Mouse (Mus musculus) spleen, adult 2 months (tissue): Measurements from ENCODE around the gene BC049715. TPM values are rescaled to one million over a fixed set of nuclear protein-coding genes. Genes with fewer than 3 reads are reported as not detected.

Source experiments
- DNase-seq, 2 experiments: peaks; one replicate each; pipeline versions ENCODE4 v3.0.0 to v3.0.0-alpha.2; 2012 to 2021; ENCODE audit warnings: low spot score in 2 of 2, low read depth in 1 of 2
- H3K27ac ChIP-seq: fragments of 200-500 bp; 2 replicates; pipeline ENCODE4 v1.5.1; 2012; ENCODE audit warnings: low read length, inconsistent platforms; ENCODE audit not compliant: insufficient read depth
- H3K27me3 ChIP-seq: fragments of 200-500 bp; 2 replicates; pipeline ENCODE4 v1.6.1; 2012; ENCODE audit warnings: mild to moderate bottlenecking, moderate library complexity, low read length, inconsistent platforms; ENCODE audit not compliant: control insufficient read depth, insufficient read depth
- H3K36me3 ChIP-seq: fragments of 200-500 bp; 2 replicates; pipeline ENCODE4 v1.6.1; 2012; ENCODE audit warnings: mild to moderate bottlenecking, low read length, inconsistent platforms; ENCODE audit not compliant: control insufficient read depth, insufficient read depth
- H3K4me1 ChIP-seq: fragments of 200-500 bp; 2 replicates; pipeline ENCODE4 v1.6.1; 2011; ENCODE audit warnings: inconsistent platforms; ENCODE audit not compliant: control insufficient read depth, insufficient read depth, insufficient read length
- H3K4me3 ChIP-seq: fragments of 200-500 bp; 2 replicates; pipeline ENCODE4 v1.5.1; 2011; ENCODE audit warnings: mild to moderate bottlenecking, inconsistent platforms; ENCODE audit not compliant: insufficient read depth, insufficient read length; ENCODE audit errors: extremely low read depth
- CTCF ChIP-seq: fragments of 200-500 bp; IDR thresholded peaks from 2 replicates; pipeline ENCODE4 v1.5.1; 2011; ENCODE audit warnings: mild to moderate bottlenecking, inconsistent platforms; ENCODE audit not compliant: insufficient read depth, insufficient read length, insufficient replicate concordance; ENCODE audit errors: extremely low read depth
- POLR2A ChIP-seq: fragments of 200-500 bp; IDR thresholded peaks from 2 replicates; pipeline ENCODE4 v1.6.1; 2011; ENCODE audit warnings: low read depth, low read length, inconsistent platforms
- WGBS: fragments of 180-500 bp; shearing (Covaris S2); methylation state at CpG from one replicate; pipeline ENCODE4 v1.1.7; 2018; 5-methylcytosine and 5-hydroxymethylcytosine counted together
- polyA plus RNA-seq: library from polyadenylated mRNA; depleted of rRNA; stranded (reverse); fragments of >200 nt; gene quantifications from 2 replicates; pipeline ENCODE4 v1.2.3, GENCODE M21; 2012; rRNA removed

Gene BC049715
- polyA plus RNA-seq, 1 experiment: 0.72 TPM

DNA sequence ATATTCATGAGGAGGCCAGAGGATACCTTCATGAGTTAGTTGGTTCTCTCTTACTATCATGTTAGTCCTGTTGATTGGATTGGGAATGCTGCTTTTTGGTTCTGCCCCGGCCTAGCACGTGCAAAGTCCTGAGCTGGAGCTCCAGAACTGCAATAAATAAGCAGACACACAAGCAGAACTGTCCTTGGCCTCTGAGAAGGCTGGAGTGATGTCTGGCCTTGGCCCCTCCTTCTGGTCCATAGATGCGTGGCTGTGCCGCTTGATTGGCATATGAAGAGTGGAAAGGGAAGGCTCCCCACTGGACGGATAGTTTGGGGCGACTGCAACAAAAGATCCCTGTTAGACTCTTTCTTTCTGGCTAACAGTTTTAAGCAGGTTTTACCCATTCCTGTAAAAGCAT, 61.6 kb downstream of the BC049715 start:
- no peaks in the 10 kb centered on the region for H3K36me3 ChIP-seq
- DNase-seq: no peak
- no peak overlapping the region for H3K4me3 ChIP-seq
- no peak overlapping the region for H3K27ac ChIP-seq
- TF ChIP-seq POLR2A (no peak), CTCF (no peak)
- no peaks in the 10 kb centered on the region for H3K27me3 ChIP-seq
- 93% methylated on average over 6 of the region's 6 CpGs for WGBS
- H3K4me1 ChIP-seq: no peaks in the 10 kb centered on the region

DNA sequence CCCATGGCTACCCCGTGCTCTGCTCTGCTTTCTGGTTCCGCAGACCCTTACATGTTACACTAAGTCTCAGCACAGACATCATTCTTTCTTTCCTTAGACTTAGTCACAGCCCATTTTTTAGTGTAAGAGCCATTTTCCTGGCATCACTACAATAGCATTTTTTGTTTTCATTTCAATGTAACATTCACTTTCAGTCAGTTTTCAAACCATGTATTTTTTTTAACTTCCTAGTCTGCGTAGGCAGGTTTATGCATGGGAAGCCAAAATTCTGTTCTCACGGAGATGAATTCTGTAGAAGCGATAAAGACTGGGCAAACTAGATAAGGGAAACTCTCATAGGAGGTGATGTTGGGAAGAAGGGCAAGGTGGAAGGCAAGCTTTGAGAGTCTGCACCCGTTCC, 62.1 kb downstream of the BC049715 start:
- no peaks in the 10 kb centered on the region for H3K36me3 ChIP-seq
- 91% methylated on average over 6 of the region's 6 CpGs for WGBS

More for the DNA sequence above, 62.1 kb downstream of the BC049715 start:
- no peak for DNase-seq
- no peak overlapping the region for H3K4me3 ChIP-seq
- no peak overlapping the region for H3K27ac ChIP-seq
- H3K4me1 ChIP-seq: no peaks in the 10 kb centered on the region
- H3K27me3 ChIP-seq: no peaks in the 10 kb centered on the region
- TF ChIP-seq CTCF: no peak
- no peak for TF ChIP-seq POLR2A

Other genes starting within 250 kb of the BC049715 start
- gene Plbd1, start 165.7 kb upstream of the BC049715 start, polyA plus RNA-seq: 64.4 and 64.6 TPM in 2 replicates
- 0.05 and 0.07 TPM in 2 replicates for gene Gucy2c, start 45.9 kb upstream of the BC049715 start, polyA plus RNA-seq
- 1.2 and 3.6 TPM in 2 replicates for gene Hist4h4, start 23.2 kb upstream of the BC049715 start, polyA plus RNA-seq
- 228 and 441 TPM in 2 replicates for gene H2afj, start 19.4 kb upstream of the BC049715 start, polyA plus RNA-seq
- 33.5 and 39.5 TPM in 2 replicates for gene Wbp11, start 607 bp downstream of the BC049715 start, polyA plus RNA-seq
- gene Smco3, start 7.8 kb downstream of the BC049715 start, polyA plus RNA-seq: not detected in 2 replicates
- 2.5 and 4.8 TPM in 2 replicates for gene Art4, start 30.1 kb downstream of the BC049715 start, polyA plus RNA-seq
- 39.8 and 47.7 TPM in 2 replicates for gene Mgp, start 48.2 kb downstream of the BC049715 start, polyA plus RNA-seq
- gene Erp27, start 94.6 kb downstream of the BC049715 start, polyA plus RNA-seq: 10.5 and 16.2 TPM in 2 replicates
- 0.01 TPM in 1 of 2 replicates, not detected in the other for gene Pde6h, start 96.2 kb downstream of the BC049715 start, polyA plus RNA-seq
- gene Arhgdib, start 114.3 kb downstream of the BC049715 start, polyA plus RNA-seq: 361 and 386 TPM in 2 replicates